Mouse (Mus musculus) neural tube, embryonic 11.5 days (tissue): ENCODE measurements around the gene Rnf44. TPM values are rescaled to one million over a fixed set of nuclear protein-coding genes. Genes with fewer than 3 reads are reported as not detected.

Source experiments
- ATAC-seq: fragments of 200-750 bp; cut with Nextera tagmentation; 2 replicates; pipeline ENCODE4 v1.8.0; 2017; ENCODE audit warnings: moderate number of reproducible peaks, mild to moderate bottlenecking, moderate TSS enrichment, moderate library complexity; ENCODE audit not compliant: insufficient read depth, low FRiP score, low TSS enrichment
- DNase-seq: peaks from one replicate; pipeline ENCODE4 v3.0.0-alpha.2; 2015; ENCODE audit warnings: low spot score
- H3K27ac ChIP-seq: fragments of 300-500 bp; sonication (generic); 2 replicates; pipeline ENCODE4 v1.5.1; 2014; ENCODE audit warnings: low read depth, mild to moderate bottlenecking, low read length
- H3K27me3 ChIP-seq: fragments of 300-500 bp; sonication (generic); 2 replicates; pipeline ENCODE4 v1.6.1; 2014; ENCODE audit warnings: mild to moderate bottlenecking, low read length, mixed read lengths; ENCODE audit not compliant: control insufficient read depth, insufficient read depth
- H3K36me3 ChIP-seq: fragments of 300-500 bp; sonication (generic); 2 replicates; pipeline ENCODE4 v1.6.1; 2014; ENCODE audit warnings: mild to moderate bottlenecking, low read length, moderate library complexity, mixed read lengths; ENCODE audit not compliant: control insufficient read depth, insufficient read depth
- H3K4me1 ChIP-seq: fragments of 300-500 bp; sonication (generic); 2 replicates; pipeline ENCODE4 v1.6.1; 2014; ENCODE audit warnings: low read length, mixed read lengths; ENCODE audit not compliant: control insufficient read depth, insufficient read depth
- H3K4me2 ChIP-seq: fragments of 300-500 bp; sonication (generic); 2 replicates; pipeline ENCODE4 v1.6.1; 2014; ENCODE audit warnings: low read depth, mild to moderate bottlenecking, moderate library complexity
- H3K4me3 ChIP-seq: fragments of 300-500 bp; sonication (generic); 2 replicates; pipeline ENCODE4 v1.5.1; 2014; ENCODE audit warnings: low read depth, low read length
- H3K9ac ChIP-seq: fragments of 300-500 bp; sonication (generic); 2 replicates; pipeline ENCODE4 v1.6.1; 2014; ENCODE audit warnings: mild to moderate bottlenecking, low read length
- H3K9me3 ChIP-seq: fragments of 300-500 bp; sonication (generic); 2 replicates; pipeline ENCODE4 v1.6.1; 2016; ENCODE audit warnings: low read length; ENCODE audit not compliant: control insufficient read depth
- WGBS: fragments of 180-500 bp; shearing (Covaris S2); extraction: QIAGEN DNeasy Blood & Tissue Kit; methylation state at CpG from one replicate; pipeline ENCODE4 v1.1.7; 2014; 5-methylcytosine and 5-hydroxymethylcytosine counted together
- polyA plus RNA-seq: library from polyadenylated mRNA; unstranded; fragments of >200 nt; fragmentation: Nextera tagmentation; extraction: Ambion mirVana; gene quantifications from 2 replicates; pipeline ENCODE4 v1.2.1, GENCODE M21; 2014

Gene Rnf44
- polyA plus RNA-seq, 1 experiment from 2014 or later, result 130 TPM

GRCm38 (mm10) chr13:54691737-54692136 is 2.0 kb downstream of the Rnf44 start:
- H3K4me1 ChIP-seq, result peaks cover 17% of the 10 kb centered on the region
- no peaks in the 10 kb centered on the region for H3K36me3 ChIP-seq
- no peak for ATAC-seq
- no peak for DNase-seq
- H3K4me2 ChIP-seq, result no peak overlapping the region
- H3K9ac ChIP-seq, result no peak overlapping the region
- no peak overlapping the region for H3K4me3 ChIP-seq
- H3K27ac ChIP-seq, result no peak overlapping the region
- no peaks in the 10 kb centered on the region for H3K9me3 ChIP-seq
- H3K27me3 ChIP-seq, result no peaks in the 10 kb centered on the region

DNA sequence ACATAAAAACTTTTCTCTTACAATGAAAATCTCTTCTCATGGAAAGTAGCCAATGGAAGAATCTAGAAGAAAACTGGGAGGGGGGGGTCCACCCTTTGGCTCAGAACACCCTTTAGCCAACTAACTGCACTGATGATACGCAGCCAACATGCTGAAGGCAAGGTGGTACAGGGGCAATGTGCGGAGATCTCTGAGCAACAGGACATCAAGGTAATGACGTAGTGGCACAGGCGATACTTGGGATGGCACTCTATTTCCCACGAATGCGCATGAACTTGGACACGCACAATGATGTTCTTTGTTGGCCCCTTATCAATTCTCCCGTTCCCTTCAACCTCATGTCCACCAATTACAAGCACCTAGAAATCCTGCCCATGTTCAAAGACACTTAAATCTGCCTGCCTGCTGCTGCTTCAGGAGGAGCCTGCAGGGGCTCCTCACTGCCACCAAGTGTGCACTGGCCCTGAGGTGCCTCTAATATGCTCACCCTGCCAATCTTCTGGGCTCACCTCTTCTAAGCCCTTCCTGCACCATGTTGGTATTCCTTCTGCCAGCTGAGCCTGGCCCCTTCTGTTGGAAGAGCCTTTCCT is 3.5 kb downstream of the Rnf44 start:
- Histone ChIP-seq H3K4me3 (no peak overlapping the region), H3K9me3 (no peaks in the 10 kb centered on the region), H3K27ac (no peak overlapping the region), H3K4me1 (peaks cover 26% of the 10 kb centered on the region), H3K9ac (no peak overlapping the region), H3K36me3 (no peaks in the 10 kb centered on the region), H3K4me2 (no peak overlapping the region), H3K27me3 (no peaks in the 10 kb centered on the region)
- DNase-seq (no peak), ATAC-seq (no peak)
- WGBS, result 91% methylated on average over 8 of the region's 8 CpGs

DNA sequence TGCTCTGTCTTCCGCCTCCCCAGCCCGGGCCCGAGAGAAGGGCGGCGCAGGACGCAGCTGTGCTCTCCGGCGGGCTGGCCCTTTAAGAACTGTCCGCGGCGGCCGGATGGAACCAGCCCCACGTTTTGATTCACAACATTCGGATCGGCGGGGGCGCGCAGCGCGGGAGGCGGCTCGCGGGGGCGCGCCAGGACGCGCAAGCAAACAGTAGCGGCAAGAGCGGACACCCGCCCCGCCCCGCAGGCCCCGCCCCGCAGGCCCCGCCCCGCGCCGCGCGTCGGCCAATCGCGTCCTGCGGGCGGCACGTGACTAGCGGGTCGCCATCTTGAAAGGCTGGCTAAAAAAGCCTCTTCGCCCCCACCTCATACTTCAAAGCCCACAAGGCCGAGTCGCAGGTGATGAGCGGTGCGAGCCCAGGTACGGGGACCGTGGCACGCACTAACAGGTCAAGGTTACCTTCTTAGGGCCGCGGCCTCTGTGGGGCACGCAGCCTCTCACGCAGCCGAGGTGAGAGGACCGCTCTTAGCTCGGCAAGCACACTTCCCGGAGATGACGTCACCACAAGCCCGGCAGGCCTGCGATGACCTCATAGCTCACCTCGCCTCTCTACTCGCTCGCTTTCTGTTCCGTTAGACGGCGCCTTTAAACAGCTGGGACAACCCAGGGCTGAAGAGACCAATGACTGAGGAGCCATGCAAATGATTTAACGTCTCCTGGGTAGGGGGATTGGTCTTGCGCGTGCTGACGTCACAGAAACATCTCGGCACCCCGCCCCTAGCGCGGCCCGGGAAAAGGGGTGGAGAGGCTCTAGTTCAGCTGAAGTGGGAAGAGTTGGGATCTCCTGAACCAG is 5.9 kb downstream of the Rnf44 start:
- Histone ChIP-seq H3K27me3 (no peaks in the 10 kb centered on the region), H3K4me1 (peaks cover 25% of the 10 kb centered on the region)

GRCm38 (mm10) chr13:54687096-54687495 is 6.6 kb downstream of the Rnf44 start:
- Histone ChIP-seq H3K9ac (peak overlapping the region; percentile 99), H3K36me3 (peaks cover 18% of the 10 kb centered on the region), H3K4me3 (peak overlapping the region; percentile 94), H3K27me3 (no peaks in the 10 kb centered on the region), H3K4me2 (peak overlapping the region; percentile 75), H3K4me1 (peaks cover 18% of the 10 kb centered on the region), H3K9me3 (no peaks in the 10 kb centered on the region), H3K27ac (peak overlapping the region; percentile 98)
- ATAC-seq (peak; percentile 67), DNase-seq (peak; percentile 87)
- under 1% methylated on average over 34 of the region's 35 CpGs for WGBS

More for the DNA sequence above, 5.9 kb downstream of the Rnf44 start:
- H3K9me3 ChIP-seq, result no peaks in the 10 kb centered on the region
- ATAC-seq, result peak; percentile 91
- H3K36me3 ChIP-seq, result peaks cover 11% of the 10 kb centered on the region
- peak overlapping the region; percentile 98 for H3K27ac ChIP-seq
- peak overlapping the region; percentile 75 for H3K4me2 ChIP-seq
- under 1% methylated on average over 79 of the region's 82 CpGs for WGBS
- peak; percentile 98 for DNase-seq
- H3K9ac ChIP-seq, result peak overlapping the region; percentile 99
- H3K4me3 ChIP-seq, result peak overlapping the region; percentile 94

DNA sequence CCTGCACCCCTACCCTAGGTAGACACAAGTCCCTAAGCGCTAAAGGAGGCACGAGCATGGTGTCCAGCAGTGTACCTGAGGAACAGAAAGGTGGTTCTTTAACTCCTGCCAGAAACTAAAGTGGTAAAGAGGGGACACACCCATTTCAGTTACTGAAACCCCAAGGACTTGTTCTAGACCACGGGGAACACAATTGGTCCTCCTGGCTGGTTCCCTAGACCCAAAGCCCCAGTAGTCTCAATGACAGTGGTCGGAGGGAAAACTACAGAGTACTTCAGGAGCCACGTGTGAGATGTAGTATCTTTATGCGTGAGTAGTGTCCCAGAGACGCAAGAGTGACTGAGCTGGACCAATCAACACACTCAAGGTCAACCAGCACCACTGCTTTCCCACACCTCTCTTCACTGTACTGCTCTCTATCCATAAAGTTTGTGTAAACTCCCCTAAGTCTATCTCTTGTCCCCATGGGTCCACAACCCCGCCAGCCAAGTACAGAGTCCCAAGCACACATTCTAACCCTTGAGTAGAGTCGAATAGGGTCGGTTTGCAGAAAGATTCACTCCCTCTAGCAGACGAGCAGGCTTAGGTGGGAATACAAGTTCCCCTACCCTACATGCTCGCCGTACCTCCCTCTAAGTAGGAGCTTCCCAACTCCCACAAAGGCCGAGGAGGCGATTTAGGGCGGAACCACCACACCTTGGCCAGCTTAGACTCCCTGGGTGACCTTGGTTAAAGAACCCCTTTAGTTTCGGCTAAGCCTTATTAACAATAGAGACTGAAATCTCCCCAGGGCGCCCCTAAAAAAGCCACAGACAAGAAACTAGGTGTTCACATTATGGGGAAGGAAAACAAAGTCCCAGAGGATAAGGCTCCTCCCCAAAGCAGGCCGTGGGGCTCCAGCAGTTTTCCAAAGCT is 7.3 kb downstream of the Rnf44 start:
- ATAC-seq (no peak), DNase-seq (peak; percentile 24)
- Histone ChIP-seq H3K4me2 (peak overlapping the region; percentile 75), H3K9ac (peak overlapping the region; percentile 99), H3K27me3 (no peaks in the 10 kb centered on the region), H3K36me3 (peaks cover 25% of the 10 kb centered on the region), H3K4me3 (peak overlapping the region; percentile 94), H3K27ac (peak overlapping the region; percentile 98), H3K4me1 (peaks cover 16% of the 10 kb centered on the region), H3K9me3 (no peaks in the 10 kb centered on the region)
- WGBS, result 7% methylated on average over 19 of the region's 19 CpGs

GRCm38 (mm10) chr13:54685174-54685573 is 8.5 kb downstream of the Rnf44 start:
- peak; percentile 54 for DNase-seq
- Histone ChIP-seq H3K4me1 (peaks cover 16% of the 10 kb centered on the region), H3K27ac (no peak overlapping the region), H3K36me3 (peaks cover 33% of the 10 kb centered on the region), H3K9ac (no peak overlapping the region), H3K27me3 (no peaks in the 10 kb centered on the region), H3K4me2 (peak overlapping the region; percentile 75), H3K4me3 (peak overlapping the region; percentile 94; the same call in 1 of the 2 replicates), H3K9me3 (no peaks in the 10 kb centered on the region)
- 42% methylated on average over 2 of the region's 2 CpGs for WGBS
- no peak for ATAC-seq

DNA sequence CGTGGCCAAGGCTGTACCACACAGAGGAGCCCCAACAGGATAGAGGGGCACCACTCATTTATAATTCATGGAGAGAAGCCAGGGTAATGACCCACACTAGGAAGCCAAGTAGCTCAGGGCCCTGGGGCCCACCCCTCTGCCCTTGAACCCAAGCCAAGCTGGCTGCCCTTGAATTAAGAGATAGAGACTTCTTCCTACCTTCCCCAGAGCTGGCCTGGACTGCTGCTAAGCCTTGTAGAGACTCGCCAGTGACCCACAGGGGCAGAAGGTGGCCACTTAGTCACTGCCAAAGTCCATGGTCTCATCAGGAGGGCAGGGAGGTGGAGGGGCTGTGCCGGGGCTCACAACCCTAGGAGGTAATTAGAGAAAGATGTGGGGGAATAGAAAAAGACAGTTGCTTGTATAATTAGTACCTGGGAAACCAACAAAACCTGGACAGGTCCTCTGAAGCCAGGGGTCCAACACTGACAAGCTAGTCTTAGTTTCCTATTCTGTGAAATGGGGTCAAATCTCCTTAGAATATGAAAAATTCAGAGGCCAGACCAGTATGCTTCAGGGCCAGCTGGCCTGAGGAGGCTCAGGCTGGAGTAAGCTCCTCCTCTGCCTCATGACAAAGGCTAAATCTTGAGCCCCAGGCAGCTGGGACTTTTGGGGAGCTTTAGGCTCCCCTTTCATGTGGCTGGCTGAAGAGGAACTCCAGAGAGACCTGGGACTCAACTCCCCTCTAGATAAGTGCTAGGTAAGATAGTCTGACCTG is 9.4 kb downstream of the Rnf44 start:
- Histone ChIP-seq H3K9ac (no peak overlapping the region), H3K4me3 (0 out of 2 replicates have a peak overlapping the region, but pooled peaks have one; percentile 0), H3K27ac (no peak overlapping the region), H3K27me3 (no peaks in the 10 kb centered on the region), H3K36me3 (peaks cover 35% of the 10 kb centered on the region), H3K4me1 (peaks cover 16% of the 10 kb centered on the region), H3K9me3 (no peaks in the 10 kb centered on the region), H3K4me2 (peak overlapping the region; percentile 75)
- DNase-seq (no peak), ATAC-seq (no peak)
- WGBS, result 75% methylated on average over 3 of the region's 3 CpGs

GRCm38 (mm10) chr13:54683301-54683700 is 10.4 kb downstream of the Rnf44 start:
- H3K9ac ChIP-seq, result no peak overlapping the region
- H3K27me3 ChIP-seq, result no peaks in the 10 kb centered on the region
- peaks cover 13% of the 10 kb centered on the region for H3K4me1 ChIP-seq
- H3K4me2 ChIP-seq, result no peak overlapping the region
- H3K27ac ChIP-seq, result no peak overlapping the region
- 96% methylated on average over 3 of the region's 3 CpGs for WGBS
- ATAC-seq (no peak), DNase-seq (no peak)
- no peak overlapping the region for H3K4me3 ChIP-seq
- H3K9me3 ChIP-seq, result no peaks in the 10 kb centered on the region
- peaks cover 35% of the 10 kb centered on the region for H3K36me3 ChIP-seq
